Mouse (Mus musculus) Patski (cell line): ENCODE results near the gene Rere. TPM values are rescaled to one million over a fixed set of nuclear protein-coding genes. Genes with fewer than 3 reads are reported as not detected.
"Not testable (repeated sequence)": the region's sequence is repeated elsewhere in the genome, so short reads cannot be mapped to it uniquely, and the experiment has no call there.

Experiments
- ATAC-seq: fragments of 100-300 bp; one replicate; pipeline ENCODE4 v1.8.0; 2021
- CTCF ChIA-PET: fragments of 350-600 bp; sonication (Branson Sonifier 250); formaldehyde crosslinking; loops from one replicate; lab custom pipeline; 2022; ENCODE audit warnings: inconsistent platforms; lab: Charles Lee
- POLR2A ChIA-PET: fragments of 350-600 bp; sonication (Branson Sonifier 250); formaldehyde crosslinking; loops from one replicate; lab custom pipeline; 2022; ENCODE audit warnings: antibody characterized with exemption, inconsistent platforms; lab: Charles Lee
- DNase-seq: peaks from one replicate; pipeline ENCODE4 v3.0.0-alpha.2; 2011; ENCODE audit warnings: low read depth, low spot score
- H3K27me3 ChIP-seq: fragments of 371-371 bp; one replicate; pipeline ENCODE4 v1.5.1; 2021
- CTCF ChIP-seq: fragments of 100-300 bp; IDR thresholded peaks from one replicate; pipeline ENCODE4 v1.5.1; 2021
- in situ Hi-C: fragments of 300-500 bp; cut with MboI; formaldehyde crosslinking; loops from 3 replicates; pipeline ENCODE4 v1.11.1; 2018; ENCODE audit warnings: low pct_unique_long_range_greater_than_20kb, mixed read lengths
- polyA plus RNA-seq: library from polyadenylated mRNA; unstranded; gene quantifications from one replicate; pipeline ENCODE4 v1.2.3, GENCODE M21; 2021

Gene Rere
- polyA plus RNA-seq, 1 experiment from 2014 or later: 155 TPM

DNA sequence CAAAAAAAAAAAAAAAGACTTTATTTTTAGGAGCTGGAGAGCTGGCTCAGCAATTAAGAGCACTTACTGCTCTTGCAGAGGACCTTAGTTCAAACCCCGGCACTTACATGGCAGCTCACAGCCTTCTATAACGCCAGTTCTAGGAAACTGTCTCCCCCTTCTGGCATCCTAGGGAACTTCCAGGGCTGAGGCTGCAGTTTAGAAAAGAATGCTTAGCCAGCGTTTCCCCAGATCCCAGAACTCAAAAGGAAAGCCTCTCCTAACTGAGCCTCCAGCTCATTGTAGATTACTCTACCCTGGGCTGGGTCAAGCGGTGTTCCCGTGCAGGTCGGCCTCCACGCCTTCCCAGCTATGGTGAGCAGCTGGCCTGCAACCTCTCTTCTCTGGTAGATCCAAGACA is 16.5 kb upstream of the Rere start:
- DNase-seq: no peak

DNA sequence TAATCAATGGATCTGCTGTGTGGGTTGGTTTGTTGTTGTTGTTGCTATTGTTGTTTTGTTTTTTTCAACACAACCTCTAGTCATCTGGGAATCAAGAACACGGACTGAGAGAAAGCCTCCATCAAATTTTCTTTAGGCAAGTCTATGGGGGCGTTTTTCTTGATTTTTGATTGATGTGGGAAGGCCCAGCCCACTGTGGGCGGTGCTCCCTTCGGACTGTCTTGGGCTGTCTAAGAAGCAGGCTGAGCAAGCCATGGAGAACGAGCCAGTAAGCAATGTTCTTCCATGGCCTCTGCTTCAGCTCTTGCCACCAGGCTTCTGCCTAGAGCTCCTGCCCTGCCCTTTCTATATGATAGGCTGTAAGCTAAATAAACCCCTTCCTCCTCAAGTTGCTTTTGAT is 16.0 kb upstream of the Rere start:
- no peak for ATAC-seq
- ChIA-PET CTCF (interaction anchor here (1.1 to 1.3 kb wide), 3 partner anchors 8 to 74 kb away, joined by 3 to 4 read pairs (median 3); no protein-coding TSS in a partner anchor), POLR2A (no interaction called here)
- DNase-seq: no peak
- H3K27me3 ChIP-seq: no peaks in the 10 kb centered on the region
- in situ Hi-C loops: no loop called here
- no peak for TF ChIP-seq CTCF

More for the DNA sequence above, 16.5 kb upstream of the Rere start:
- POLR2A ChIA-PET: no interaction called here
- TF ChIP-seq CTCF: no peak
- no peaks in the 10 kb centered on the region for H3K27me3 ChIP-seq
- ATAC-seq: no peak
- in situ Hi-C loops: loop anchor here (5.0 kb wide), 1 partner anchor 202 kb away; no protein-coding TSS in a partner anchor
- CTCF ChIA-PET: interaction anchor here (1.2 kb wide), 1 partner anchor 75 kb away, joined by 3 read pairs; no protein-coding TSS in a partner anchor

DNA sequence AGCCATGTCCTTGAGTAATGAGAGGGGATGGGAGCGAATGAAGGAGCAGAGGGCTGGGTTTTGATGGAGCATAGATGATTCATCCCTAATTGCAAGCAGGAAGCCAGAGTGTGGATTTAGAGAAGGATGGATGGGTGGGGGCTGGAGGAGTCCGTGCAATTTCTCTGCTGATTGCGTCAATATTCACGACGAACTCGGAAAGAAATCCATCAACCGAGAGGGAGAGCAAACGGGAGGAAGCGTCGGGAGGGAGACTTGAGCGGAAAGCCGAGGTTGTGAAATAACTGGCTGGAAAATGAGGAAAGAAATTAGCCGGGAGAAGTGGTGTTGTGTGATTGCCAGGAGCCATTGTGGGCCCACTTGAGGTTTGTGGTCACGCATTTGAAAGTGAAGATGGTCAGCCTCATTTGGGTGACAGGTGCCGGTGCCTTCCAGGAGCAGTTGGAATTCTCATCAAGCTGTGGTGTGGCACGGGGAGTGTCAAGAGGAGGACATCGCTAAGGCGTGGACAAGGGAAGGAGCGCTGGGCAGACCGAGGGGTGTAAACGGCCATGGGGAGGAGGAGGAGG is 14.7 kb upstream of the Rere start:
- ChIA-PET CTCF (interaction anchor here (0.9 to 1.3 kb wide), 2 partner anchors 10 to 196 kb away, joined by 3 to 4 read pairs; no protein-coding TSS in a partner anchor), POLR2A (interaction anchor here (1.4 kb wide), 1 partner anchor 14 kb away, joined by 10 read pairs; the partner anchor contains the start of gene Rere)
- ATAC-seq: peak; percentile 83
- in situ Hi-C loops: no loop called here
- DNase-seq: no peak
- no peaks in the 10 kb centered on the region for H3K27me3 ChIP-seq
- no peak for TF ChIP-seq CTCF

DNA sequence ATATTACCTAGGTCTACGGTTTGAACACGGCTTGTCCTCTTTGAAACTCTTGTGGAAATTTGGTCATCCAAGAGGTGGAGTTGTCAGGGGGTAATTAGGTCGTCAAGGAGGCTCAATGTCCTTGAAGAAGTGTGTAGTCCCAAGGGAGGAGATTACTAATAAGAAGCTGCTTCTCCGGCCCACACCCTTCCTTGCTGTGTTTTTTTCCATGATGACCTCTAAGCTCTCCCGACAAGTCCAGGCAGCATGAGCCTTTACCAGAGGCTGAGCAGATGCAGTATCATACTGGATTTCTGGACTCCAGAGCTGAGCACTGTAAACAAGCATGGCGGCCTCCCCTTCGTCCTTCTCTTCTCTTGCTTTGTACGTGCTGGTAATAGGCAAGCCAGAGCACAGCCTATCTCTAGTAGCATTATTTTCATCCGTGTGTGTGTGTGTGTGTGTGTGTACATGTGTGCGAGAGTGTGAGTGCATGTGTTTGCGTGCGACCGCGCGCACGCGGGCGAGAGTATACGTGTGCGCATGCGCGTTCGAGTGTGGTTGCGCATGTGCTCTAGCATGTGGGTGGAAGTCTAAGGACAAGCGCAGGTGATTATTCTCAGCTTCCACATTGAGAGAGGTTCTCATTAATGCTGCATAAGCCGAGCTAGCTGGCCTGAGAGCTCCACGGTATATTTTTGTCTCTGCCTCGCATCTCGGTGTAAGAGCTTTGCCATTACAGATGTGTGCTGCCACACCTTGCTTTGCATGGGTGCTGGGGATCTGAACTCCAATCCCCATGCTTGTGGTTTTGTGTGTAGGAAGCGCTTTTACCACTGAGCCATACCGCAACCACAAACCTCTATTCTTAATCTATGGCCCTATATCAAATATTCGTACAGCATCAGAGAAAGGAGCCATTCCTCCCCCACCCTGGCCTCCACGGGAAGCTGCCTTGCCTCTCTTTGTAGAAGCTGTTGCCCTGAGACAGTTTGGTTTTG is 12.5 kb upstream of the Rere start:
- in situ Hi-C loops: no loop called here
- POLR2A ChIA-PET: no interaction called here
- DNase-seq (no peak), ATAC-seq (no peak)
- CTCF ChIA-PET: interaction anchor here (0.9 to 1.7 kb wide), 7 partner anchors 9 to 78 kb away, joined by 3 to 7 read pairs (median 4); no protein-coding TSS in a partner anchor
- H3K27me3 ChIP-seq: no peaks in the 10 kb centered on the region
- no peak for TF ChIP-seq CTCF

DNA sequence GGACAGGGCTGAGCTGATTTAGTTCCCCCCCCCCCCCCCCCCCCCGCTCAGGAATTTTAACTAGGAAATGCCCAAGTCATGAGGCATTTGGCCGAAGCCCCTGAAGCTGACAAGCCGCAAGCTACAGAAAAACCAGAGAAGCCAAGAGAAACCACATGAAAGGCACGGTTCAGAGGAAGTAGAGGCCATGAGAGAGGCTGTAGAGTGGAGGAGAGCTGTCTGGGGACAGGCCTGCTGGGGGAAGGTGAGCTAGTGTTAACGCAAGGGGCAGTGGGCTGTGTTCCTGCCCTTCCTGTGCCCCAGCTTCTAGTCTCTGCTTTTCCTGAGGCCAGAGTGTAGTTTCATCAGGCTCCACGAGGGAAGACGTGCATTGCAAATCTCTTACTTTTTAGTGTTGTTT is 11.8 kb upstream of the Rere start:
- in situ Hi-C loops: loop anchor here (10.0 kb wide), 1 partner anchor 315 kb away; no protein-coding TSS in a partner anchor
- no peak for DNase-seq
- ChIA-PET POLR2A (no interaction called here), CTCF (interaction anchor here (0.9 to 1.7 kb wide), 6 partner anchors 9 to 78 kb away, joined by 3 to 7 read pairs (median 4); no protein-coding TSS in a partner anchor)
- TF ChIP-seq CTCF: no peak
- ATAC-seq: no peak
- no peaks in the 10 kb centered on the region for H3K27me3 ChIP-seq

DNA sequence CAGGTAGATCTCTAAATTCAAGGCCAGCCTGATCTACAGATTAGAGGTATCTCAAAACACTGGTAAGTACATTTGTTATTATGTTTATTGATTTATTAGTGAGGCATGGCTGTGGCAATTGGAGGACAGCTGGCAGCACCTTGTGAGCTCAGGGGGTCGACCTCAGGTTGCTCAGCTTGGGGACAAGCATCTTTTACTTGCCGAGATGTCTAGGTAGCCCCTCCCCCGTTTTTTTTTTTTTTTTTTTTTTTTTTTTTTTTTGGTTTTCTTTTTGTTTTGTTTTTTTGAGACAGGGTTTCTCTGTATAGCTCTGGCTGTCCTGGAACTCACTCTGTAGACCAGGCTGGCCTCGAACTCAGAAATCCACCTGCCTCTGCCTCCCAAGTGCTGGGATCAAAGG is 10.7 kb upstream of the Rere start:
- ATAC-seq, H3K27me3 ChIP-seq, POLR2A ChIA-PET, DNase-seq: not testable (repeated sequence)
- CTCF ChIA-PET: interaction anchor here (1.5 kb wide), 2 partner anchors 10 to 12 kb away, joined by 5 to 6 read pairs; no protein-coding TSS in a partner anchor
- in situ Hi-C loops: loop anchor here (10.0 kb wide), 1 partner anchor 314 kb away; no protein-coding TSS in a partner anchor

DNA sequence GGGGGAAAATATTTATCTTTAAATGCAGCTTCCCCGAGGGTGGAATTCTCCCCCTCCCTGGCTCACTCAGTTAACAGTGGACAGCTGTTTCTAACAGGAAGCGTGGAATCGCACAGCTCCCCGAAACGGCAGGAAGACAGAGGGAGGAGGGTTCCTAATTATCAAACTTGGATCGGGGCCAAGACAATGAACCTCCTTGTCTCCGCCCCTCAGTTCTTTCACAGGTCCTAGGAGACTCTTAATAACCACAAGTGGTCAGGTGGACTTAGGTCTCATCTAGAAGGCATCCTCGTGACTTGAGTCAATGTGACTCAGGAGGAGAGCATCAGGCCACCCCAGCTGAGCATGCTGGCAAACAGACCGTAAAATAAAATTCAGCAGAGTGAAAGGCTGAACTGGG is 8.7 kb upstream of the Rere start:
- no peaks in the 10 kb centered on the region for H3K27me3 ChIP-seq
- in situ Hi-C loops: loop anchor here (10.0 kb wide), 1 partner anchor 312 kb away; no protein-coding TSS in a partner anchor
- DNase-seq: peak; percentile 96
- CTCF ChIA-PET: no interaction called here
- peak; percentile 89 for ATAC-seq
- POLR2A ChIA-PET: interaction anchor here (1.0 kb wide), 1 partner anchor 10 kb away, joined by 9 read pairs; no protein-coding TSS in a partner anchor
- no peak for TF ChIP-seq CTCF

DNA sequence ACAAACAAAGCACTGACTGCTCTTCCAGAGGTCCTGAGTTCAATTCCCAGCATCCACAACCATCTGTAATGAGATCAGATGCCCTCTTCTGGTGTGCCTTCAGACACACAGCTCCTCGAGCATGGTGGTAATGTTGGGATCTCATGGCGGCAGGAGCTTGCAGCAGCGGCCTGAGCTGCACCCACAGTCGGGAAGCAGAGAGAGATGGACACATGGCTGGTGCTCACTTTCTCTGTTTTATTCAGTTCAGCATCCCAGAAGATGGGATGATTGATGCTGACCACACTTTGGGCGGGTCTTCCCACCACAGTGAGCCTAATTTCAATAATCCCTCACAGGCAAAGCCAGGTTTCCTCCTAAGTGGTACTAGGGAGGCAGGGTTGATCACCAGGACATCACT is 5.9 kb upstream of the Rere start:
- ChIA-PET POLR2A (interaction anchor here (0.7 kb wide), 1 partner anchor 10 kb away, joined by 3 read pairs; no protein-coding TSS in a partner anchor), CTCF (no interaction called here)
- no peak for DNase-seq
- no peak for TF ChIP-seq CTCF
- no peaks in the 10 kb centered on the region for H3K27me3 ChIP-seq
- no peak for ATAC-seq
- in situ Hi-C loops: loop anchor here (10.0 kb wide), 1 partner anchor 309 kb away; no protein-coding TSS in a partner anchor

DNA sequence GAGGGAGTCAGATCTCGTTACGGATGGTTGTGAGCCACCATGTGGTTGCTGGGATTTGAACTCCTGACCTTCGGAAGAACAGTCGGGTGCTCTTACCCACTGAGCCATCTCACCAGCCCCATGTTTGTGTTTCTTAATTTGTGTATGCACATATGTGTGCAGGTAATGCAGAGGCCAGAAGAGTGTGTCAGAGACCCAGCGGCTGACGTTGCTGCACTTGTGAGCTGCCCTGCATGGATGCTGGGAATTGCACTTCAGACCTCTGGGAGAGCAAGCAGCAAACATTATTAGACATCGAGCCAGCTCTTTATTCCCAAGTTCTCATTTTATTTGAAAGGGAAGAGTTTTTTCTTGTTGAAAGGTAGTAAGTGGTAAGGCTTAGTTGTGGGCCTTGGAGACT is 2.1 kb upstream of the Rere start:
- in situ Hi-C loops: loop anchor here (10.0 kb wide), 1 partner anchor 305 kb away; no protein-coding TSS in a partner anchor
- DNase-seq, POLR2A ChIA-PET, ATAC-seq, H3K27me3 ChIP-seq: not testable (repeated sequence)
- CTCF ChIA-PET: interaction anchor here (1.1 to 1.4 kb wide), 2 partner anchors 10 to 186 kb away, joined by 3 to 4 read pairs; no protein-coding TSS in a partner anchor

DNA sequence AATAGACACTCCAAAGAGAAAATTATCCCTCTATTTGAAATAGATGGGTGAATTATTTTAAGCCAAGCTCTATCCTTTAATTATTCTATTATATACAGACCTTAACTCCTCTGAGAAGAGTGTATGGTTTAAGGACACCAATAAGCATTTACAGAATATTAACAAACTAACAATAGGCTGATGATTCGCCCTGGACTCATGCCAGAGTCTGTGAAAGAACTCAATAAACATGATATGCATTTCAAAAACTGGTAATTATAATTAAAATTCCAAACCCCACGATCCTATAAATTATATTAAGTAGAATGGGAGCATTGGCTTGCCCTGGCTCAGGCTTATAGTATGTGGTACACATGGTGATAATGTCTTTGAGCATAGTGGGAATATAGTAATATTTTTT is 1.4 kb upstream of the Rere start:
- ATAC-seq (no peak), DNase-seq (no peak)
- H3K27me3 ChIP-seq: no peaks in the 10 kb centered on the region
- in situ Hi-C loops: no loop called here
- CTCF ChIA-PET: interaction anchor here (0.6 to 1.5 kb wide), 4 partner anchors 9 to 185 kb away, joined by 3 to 5 read pairs (median 4); no protein-coding TSS in a partner anchor
- POLR2A ChIA-PET: interaction anchor here (1.9 kb wide), 1 partner anchor 13 kb away, joined by 10 read pairs; no protein-coding TSS in a partner anchor
- no peak for TF ChIP-seq CTCF
